Mouse (Mus musculus) left cerebral cortex, postnatal 10 days (tissue): ENCODE data around the gene Gm4763. TPM values are rescaled to one million over a fixed set of nuclear protein-coding genes. Genes with fewer than 3 reads are reported as not detected.
"Not testable (repeated sequence)": the region's sequence is repeated elsewhere in the genome, so short reads cannot be mapped to it uniquely, and the experiment has no call there.

Source experiments
- DNase-seq, 2 experiments: peaks; one replicate each; pipeline ENCODE4 v3.0.0; 2021 to 2022; ENCODE audit warnings: low spot score in 2 of 2, mixed read lengths in 1 of 2; ENCODE audit errors: extremely low spot score in 1 of 2
- intact Hi-C: fragments of 180-260 bp; cut with DNase I; formaldehyde crosslinking; loops from one replicate; pipeline ENCODE4 v1.15.1; 2025
- total RNA-seq, 2 experiments: library from RNA; stranded (reverse); gene quantifications; 2 replicates each; pipeline ENCODE4 v1.2.3; 2021

Gm4763 gene
- not detected for total RNA-seq

- DNase-seq, intact Hi-C loops: not testable (repeated sequence)
These were observed at the start of gene Gm4763 for GRCm38 (mm10) chr7:24726808-24727207. Gene Gm4763 (minus strand): TSS chr7:24726908.

DNA sequence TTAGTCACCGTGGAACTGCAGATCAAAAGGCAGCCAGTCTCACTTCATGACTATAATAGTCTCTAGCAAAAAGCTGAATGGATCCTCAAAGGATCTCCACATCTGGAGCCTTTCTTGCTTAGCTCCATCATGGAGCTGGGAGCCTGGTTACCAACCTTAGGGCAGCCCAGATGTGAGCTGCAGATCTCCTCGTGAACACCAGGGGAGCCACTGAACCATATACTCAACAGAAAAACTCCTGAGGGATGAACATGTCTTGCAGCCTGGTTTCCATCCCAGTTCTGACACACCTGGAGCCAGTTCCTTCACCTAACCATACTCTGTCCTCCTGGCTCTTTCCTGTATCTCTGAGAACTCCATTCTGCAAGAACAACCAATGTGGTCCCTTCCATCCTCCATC lies 49.4 kb upstream of the Gm4763 start:
- intact Hi-C loops = no loop called here
- no peak for DNase-seq

DNA sequence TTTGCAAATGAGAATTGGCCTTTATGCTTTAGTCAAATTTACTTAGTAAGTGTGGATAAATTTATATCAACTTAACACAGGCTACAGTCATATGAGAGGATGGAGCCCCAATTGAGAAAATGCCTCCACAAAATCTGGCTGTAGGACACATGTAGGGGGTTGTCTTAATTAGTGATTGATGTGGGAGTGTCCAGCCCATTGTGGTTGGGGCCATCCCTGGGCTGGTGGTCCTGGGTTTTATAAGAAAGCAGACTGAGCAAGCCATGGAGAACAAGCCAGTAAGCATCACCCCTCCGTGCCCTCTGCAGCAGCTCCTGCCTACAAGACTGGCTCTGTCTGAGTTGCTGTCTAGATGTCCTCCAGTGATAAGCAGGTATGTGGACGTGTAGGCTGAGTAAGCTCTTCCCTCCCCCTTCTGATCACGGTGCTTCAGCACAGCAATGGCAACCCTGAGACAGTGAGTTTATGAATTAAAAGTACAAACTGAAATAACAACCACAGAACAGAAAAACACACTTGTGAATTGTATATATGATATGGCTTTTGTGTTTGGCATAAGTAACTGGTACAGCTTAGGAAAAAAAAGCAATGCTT lies 47.3 kb upstream of the Gm4763 start:
- DNase-seq = no peak
- intact Hi-C loops = no loop called here

DNA sequence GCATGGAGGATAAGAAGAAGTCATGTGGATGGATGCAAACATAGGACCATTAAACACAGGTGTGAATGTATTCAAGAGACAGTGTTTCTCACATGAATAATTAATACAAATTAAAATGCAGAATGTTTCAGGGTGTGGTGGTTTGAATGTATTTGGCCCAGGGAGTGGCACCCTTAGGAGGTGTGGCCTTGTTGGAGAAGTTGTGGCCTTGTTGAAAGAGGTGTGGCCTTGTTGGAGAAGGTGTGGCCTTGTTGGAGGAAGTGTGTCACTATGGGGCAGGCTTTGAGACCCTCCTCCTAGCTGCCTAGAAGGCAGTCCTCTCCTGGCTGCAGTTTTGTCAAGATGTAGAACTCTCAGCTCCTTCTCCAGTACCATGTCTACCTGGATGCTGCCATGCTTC lies 44.7 kb upstream of the Gm4763 start:
- intact Hi-C loops = no loop called here
- no peak for DNase-seq

DNA sequence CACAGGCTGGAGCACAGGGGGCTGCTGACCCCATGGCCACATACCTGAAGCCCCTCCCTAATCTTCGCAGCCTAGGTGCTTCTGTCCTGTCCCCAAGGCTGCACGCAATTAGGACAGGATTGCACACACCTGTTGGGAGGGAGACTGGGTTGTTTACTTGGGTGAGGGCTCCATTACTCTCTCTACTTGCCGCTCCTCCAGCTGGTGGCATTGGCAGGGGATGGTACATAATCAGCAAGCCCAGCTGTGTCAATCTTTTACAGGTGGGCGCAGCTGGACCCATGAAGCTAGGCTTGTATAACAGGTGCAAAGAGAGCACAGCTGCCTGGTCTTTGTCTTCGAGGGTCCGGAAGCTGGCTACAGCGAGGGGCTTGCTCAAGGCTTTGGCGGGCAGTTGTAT lies 35.9 kb upstream of the Gm4763 start:
- intact Hi-C loops = no loop called here
- DNase-seq = no peak

GRCm38 (mm10) chr7:24761161-24761560 lies 34.5 kb upstream of the Gm4763 start:
- intact Hi-C loops = no loop called here
- no peak for DNase-seq

- intact Hi-C loops = no loop called here
- DNase-seq = no peak
These were observed 33.5 kb upstream of the Gm4763 start, which contains the start of gene Cd177 for GRCm38 (mm10) chr7:24760211-24760610. Gene Cd177 (minus strand): TSS chr7:24760311.

DNA sequence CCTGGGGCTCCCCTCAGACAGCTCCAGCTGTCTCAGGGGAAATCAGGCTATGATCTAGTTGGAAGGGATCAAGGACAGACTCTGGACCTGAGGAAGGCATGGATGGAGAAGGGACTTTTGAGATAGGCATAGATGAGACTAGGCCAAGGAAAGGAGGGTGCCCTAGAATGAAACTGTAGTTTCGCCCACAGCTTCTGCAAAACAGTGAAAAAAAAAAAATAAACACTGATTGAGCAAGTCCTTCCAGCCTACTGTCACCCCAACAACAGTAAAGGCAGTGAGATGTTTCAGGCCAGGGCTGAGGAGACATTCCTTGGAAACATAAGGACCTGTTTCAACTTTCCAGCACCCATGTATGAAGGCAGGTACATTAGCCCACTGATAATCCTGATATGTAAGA lies 31.8 kb upstream of the Gm4763 start:
- no peak for DNase-seq
- intact Hi-C loops = no loop called here

DNA sequence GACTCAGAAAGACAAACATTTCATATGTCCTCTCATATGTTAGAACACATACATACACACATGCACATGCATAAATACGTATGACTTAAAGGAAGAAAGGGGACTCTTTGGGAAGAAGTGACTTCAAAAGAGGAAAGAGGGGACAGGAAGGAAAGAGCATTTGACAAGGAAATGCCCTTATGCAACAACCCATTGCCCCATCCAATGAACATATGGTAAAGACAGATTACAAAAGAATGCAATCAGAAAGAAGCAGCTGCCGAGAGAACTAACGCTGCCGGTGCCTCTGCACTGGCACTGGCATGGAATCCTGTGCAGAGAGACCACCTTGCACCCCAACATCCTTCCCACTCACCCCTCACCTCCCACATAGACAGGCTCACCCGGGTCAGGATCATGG lies 26.8 kb upstream of the Gm4763 start:
- intact Hi-C loops = no loop called here
- no peak for DNase-seq

DNA sequence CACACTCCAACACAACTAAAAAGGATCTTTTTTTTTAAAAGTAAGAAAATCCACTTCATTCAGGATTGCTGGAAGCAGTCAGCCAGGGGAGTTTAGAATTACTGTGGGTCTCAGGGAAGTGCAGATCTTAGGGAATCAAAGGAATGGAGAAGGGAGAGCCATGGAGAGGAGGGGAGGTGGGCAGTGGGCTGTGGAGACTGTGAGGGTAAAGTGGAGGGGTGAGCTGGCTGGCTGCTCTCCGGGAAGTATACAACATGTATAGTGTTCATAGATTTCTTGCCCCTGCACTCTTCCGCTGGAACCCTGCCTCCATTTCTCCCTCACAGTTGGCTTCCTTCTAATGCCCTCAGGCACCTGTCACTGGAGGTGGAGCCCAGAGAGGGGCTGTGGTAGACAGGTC lies 24.9 kb upstream of the Gm4763 start:
- intact Hi-C loops = no loop called here

GRCm38 (mm10) chr7:24750695-24751094 lies 24.0 kb upstream of the Gm4763 start:
- intact Hi-C loops = no loop called here
- DNase-seq = no peak

More for the DNA sequence above, 24.9 kb upstream of the Gm4763 start:
- DNase-seq = no peak

DNA sequence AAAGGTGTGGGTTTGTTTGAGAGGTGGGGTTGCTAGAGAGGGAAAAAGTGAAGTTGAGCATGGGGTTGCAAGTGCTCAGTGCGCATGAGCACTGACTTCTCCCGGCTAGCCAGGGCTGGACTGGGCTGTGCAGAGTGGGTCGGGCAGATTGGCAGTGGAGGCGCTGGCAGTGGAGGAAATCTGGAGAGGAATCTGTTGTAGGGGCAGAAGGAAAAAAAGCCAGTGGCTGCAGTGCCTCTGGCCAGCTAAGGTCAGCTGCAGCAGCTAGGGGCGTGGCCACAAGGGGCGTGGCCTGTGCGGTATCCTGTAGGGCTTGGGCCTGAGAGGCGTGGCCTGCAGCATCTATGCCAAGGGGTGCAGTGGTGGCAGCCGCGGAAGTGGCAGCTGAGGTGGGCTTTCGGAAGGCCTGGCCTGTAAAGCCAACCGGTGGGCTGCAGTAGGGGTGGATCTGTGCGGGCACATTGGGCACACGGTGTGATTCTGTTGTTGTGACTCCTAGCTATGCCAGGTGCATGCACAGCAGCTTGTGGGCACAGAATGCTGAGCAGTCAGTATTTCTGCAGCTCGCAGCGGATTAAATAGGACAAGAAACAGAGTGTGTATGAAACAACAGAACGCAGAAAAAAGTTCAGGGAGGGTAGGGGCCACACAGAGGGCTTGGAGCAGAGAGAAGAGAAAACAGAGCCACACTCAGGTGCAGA lies 9.4 kb upstream of the Gm4763 start:
- intact Hi-C loops = no loop called here
- peak in 1 of 2 experiments; percentile 56 for DNase-seq

GRCm38 (mm10) chr7:24715039-24715438 lies 11.7 kb downstream of the Gm4763 start:
- intact Hi-C loops = no loop called here
- DNase-seq = no peak

DNA sequence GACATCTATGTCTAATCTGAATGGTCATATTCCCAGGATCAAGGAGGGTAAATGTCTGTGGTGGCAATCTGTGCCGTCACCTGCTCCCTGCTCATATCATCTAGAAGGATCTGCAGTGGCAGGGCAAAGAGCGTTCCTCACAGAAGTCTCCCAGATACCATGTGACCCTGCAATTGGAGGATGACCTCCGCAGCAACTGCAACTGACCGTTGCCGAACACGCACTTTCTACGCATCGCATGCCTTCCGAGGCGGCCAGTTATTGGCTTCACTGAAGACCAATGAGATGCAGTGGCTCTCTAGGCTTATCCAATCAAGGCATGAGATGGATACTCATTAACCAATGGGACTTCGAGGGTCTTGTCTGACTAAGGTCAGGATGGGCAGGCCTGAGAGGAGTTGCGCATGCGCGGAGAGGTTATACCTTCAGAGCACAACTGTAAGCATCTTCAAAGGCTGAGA lies 17.8 kb downstream of the Gm4763 start, which contains the start of gene BC049730:
Gene BC049730 (plus strand): TSS at position 411 of the 461 bp plus-strand sequence.
- intact Hi-C loops = no loop called here
- no peak for DNase-seq

GRCm38 (mm10) chr7:24702841-24703240 lies 23.9 kb downstream of the Gm4763 start:
- intact Hi-C loops, DNase-seq: not testable (repeated sequence)

DNA sequence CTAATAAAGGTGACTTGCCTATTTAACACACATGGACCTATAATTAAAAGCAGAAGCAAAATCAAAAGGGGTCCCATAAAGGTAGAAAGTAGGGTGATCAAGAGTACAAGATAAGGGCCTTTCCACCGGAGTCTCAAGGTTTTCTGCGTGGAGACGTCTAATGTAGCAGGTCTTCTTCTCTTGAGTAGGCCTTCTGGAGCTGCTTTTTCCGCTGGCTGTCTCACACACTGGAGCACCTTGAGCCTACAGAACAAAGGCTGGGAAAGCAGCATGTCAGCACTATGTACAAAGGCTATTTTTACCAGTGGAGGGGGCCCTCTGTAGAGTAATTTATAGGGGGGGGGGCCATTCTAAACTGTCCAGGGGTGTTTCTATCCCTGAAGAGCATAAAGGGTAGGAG lies 28.8 kb downstream of the Gm4763 start:
- intact Hi-C loops, DNase-seq: not testable (repeated sequence)

DNA sequence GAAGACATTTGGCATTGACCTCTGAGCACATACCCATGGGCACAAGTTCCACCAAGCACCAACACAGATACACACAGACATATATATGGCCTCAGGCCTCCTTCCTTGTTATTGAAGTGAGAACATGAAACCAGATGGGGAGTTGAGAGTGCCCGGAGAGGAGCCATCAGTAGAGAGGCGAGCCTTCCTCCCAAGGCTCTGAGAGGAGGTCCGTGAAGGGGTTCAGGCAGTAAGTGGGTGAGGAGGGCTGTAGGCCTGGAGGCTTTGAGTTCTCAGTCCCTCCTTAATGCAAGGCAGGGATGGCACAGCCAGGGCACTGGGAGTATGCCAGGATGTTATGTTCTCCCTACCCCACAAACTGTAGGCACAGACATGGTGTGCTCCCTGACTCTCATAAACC lies 34.0 kb downstream of the Gm4763 start:
- DNase-seq, intact Hi-C loops: not testable (repeated sequence)

DNA sequence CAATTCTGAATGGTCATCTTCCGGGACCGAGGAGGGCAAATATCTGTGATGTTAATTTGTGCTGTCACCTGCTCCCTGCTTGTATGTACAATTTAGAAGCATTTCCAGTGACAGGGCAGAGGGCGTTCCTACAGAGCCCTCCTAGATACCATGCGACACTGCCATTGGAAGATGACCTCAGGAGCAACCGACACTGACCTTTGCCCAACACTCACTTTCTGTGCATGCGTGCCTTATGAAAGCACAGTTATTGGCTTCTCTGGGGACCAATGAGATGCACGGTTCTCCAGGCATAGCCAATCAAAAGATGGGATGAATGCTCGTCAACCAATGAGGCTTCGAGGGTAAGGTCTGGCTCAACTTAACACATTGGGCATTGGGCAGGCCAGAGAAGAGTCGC lies 39.2 kb downstream of the Gm4763 start:
- DNase-seq, intact Hi-C loops: not testable (repeated sequence)

GRCm38 (mm10) chr7:24684121-24684520 lies 42.6 kb downstream of the Gm4763 start:
- intact Hi-C loops, DNase-seq: not testable (repeated sequence)

DNA sequence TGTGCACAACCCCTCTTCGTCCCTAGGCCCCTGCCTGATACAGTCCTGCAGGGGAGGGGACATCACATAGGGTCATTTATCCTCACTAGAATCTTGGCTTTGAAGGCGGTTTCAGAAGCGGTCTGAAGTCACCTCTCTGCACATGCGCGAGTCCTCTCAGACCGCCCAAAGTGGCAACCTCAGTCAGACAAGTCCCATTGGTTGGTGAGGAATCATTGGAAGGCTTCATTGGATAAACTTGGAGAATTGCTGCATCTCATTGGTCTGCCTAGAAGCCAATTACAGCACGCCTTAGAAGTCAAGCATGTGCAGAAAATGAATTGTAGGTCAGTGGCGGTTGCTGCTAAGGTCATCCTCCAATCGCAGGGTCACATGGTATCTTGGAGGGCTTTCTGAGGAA lies 50.1 kb downstream of the Gm4763 start, which contains the start of gene Tex101:
Gene Tex101 (minus strand): TSS at position 101 of the 400 bp plus-strand sequence.
- intact Hi-C loops = no loop called here
- DNase-seq = no peak
